Mouse (Mus musculus) heart, adult 2 months (tissue): ENCODE measurements at regions not wholly inside any gene's neighbourhood (a gene's known extent, or its start where the extent isn't known, plus 50 kb on each side); places are given as distances from the start of the nearest gene placed in this dataset.

Source experiments
- DNase-seq, 2 experiments: peaks; one replicate each; pipeline ENCODE4 v3.0.0; 2021
- H3K27ac ChIP-seq: fragments of 200-600 bp; 2 replicates; pipeline ENCODE4 v1.8.1; 2022
- H3K27me3 ChIP-seq: fragments of 200-500 bp; 2 replicates; pipeline ENCODE4 v1.6.1; 2012; ENCODE audit warnings: mild to moderate bottlenecking, low read length, inconsistent platforms, mixed read lengths; ENCODE audit not compliant: control insufficient read depth, insufficient read depth
- H3K36me3 ChIP-seq: fragments of 200-500 bp; 2 replicates; pipeline ENCODE4 v1.6.1; 2012; ENCODE audit warnings: low read length, inconsistent platforms; ENCODE audit not compliant: control insufficient read depth, insufficient read depth
- H3K4me1 ChIP-seq: fragments of 200-500 bp; 2 replicates; pipeline ENCODE4 v1.6.1; 2011; ENCODE audit warnings: low read length; ENCODE audit not compliant: control insufficient read depth, insufficient read depth
- H3K4me3 ChIP-seq: fragments of 200-600 bp; 2 replicates; pipeline ENCODE4 v1.8.1; 2022
- H3K79me2 ChIP-seq: fragments of 200-500 bp; replicated peaks from 2 replicates; pipeline ENCODE4 v1.6.1; 2012; ENCODE audit warnings: mild to moderate bottlenecking, inconsistent platforms, low read length, moderate library complexity, mixed read lengths; ENCODE audit not compliant: control insufficient read depth, insufficient read depth
- H3K9ac ChIP-seq: fragments of 200-500 bp; 2 replicates; pipeline ENCODE4 v1.6.1; 2012; ENCODE audit warnings: low read depth, mild to moderate bottlenecking, control low read depth, inconsistent platforms, low read length, mixed read lengths
- CTCF ChIP-seq: fragments of 200-600 bp; IDR thresholded peaks from 2 replicates; pipeline ENCODE4 v1.8.1; 2022; ENCODE audit warnings: antibody characterized with exemption, mild to moderate bottlenecking, moderate library complexity
- EP300 ChIP-seq: fragments of 200-500 bp; IDR thresholded peaks from 2 replicates; pipeline ENCODE4 v1.6.1; 2011; ENCODE audit warnings: low read depth, low read length, control low read depth; ENCODE audit not compliant: insufficient read depth
- POLR2A ChIP-seq: fragments of 200-500 bp; IDR thresholded peaks from 2 replicates; pipeline ENCODE4 v1.6.1; 2011; ENCODE audit warnings: mild to moderate bottlenecking, low read depth, low read length, control low read depth; ENCODE audit not compliant: insufficient read depth
- WGBS: fragments of 180-500 bp; shearing (Covaris S2); methylation state at CpG from one replicate; pipeline ENCODE4 v1.1.7; 2018; 5-methylcytosine and 5-hydroxymethylcytosine counted together
- intact Hi-C: fragments of 180-260 bp; cut with DNase I; formaldehyde crosslinking; loops from one replicate; pipeline ENCODE4 v1.15.1; 2025

GRCm38 (mm10) chr1:76019071-76019470 is 473.0 kb downstream of the Slc4a3 start:
- Histone ChIP-seq H3K79me2 (no peaks in the 10 kb centered on the region), H3K4me3 (no peak overlapping the region), H3K9ac (no peak overlapping the region), H3K4me1 (peaks cover 4% of the 10 kb centered on the region; the same call in 1 of the 2 replicates), H3K36me3 (peaks cover 2% of the 10 kb centered on the region; the same call in 1 of the 2 replicates), H3K27me3 (no peaks in the 10 kb centered on the region), H3K27ac (no peak overlapping the region)
- DNase-seq = no peak
- intact Hi-C loops = no loop called here
- 79% methylated on average over 11 of the region's 11 CpGs for WGBS
- no peak for TF ChIP-seq CTCF
- no peak for TF ChIP-seq POLR2A
- no peak for TF ChIP-seq EP300

- intact Hi-C loops = no loop called here
- 59% methylated on average over 3 of the region's 3 CpGs for WGBS
- no peak overlapping the region for H3K27ac ChIP-seq
- H3K27me3 ChIP-seq = no peaks in the 10 kb centered on the region
- no peaks in the 10 kb centered on the region for H3K79me2 ChIP-seq
- H3K4me3 ChIP-seq = no peak overlapping the region
- H3K36me3 ChIP-seq = peaks cover 2% of the 10 kb centered on the region; the same call in 1 of the 2 replicates
- peaks cover 4% of the 10 kb centered on the region for H3K4me1 ChIP-seq
- H3K9ac ChIP-seq = no peak overlapping the region
- DNase-seq = no peak
- TF ChIP-seq POLR2A (no peak), CTCF (no peak), EP300 (no peak)
Observed at GRCm38 (mm10) chr1:76024650-76025049, 478.6 kb downstream of the Slc4a3 start.

GRCm38 (mm10) chr1:76025389-76025788 is 479.3 kb downstream of the Slc4a3 start:
- no peak for DNase-seq
- TF ChIP-seq POLR2A (no peak), EP300 (no peak), CTCF (no peak)
- 45% methylated on average over 4 of the region's 4 CpGs for WGBS
- no peak overlapping the region for H3K4me3 ChIP-seq
- intact Hi-C loops = no loop called here
- H3K9ac ChIP-seq = no peak overlapping the region
- H3K27me3 ChIP-seq = no peaks in the 10 kb centered on the region
- H3K4me1 ChIP-seq = peaks cover 4% of the 10 kb centered on the region
- no peaks in the 10 kb centered on the region for H3K79me2 ChIP-seq
- H3K36me3 ChIP-seq = peaks cover 2% of the 10 kb centered on the region; the same call in 1 of the 2 replicates
- H3K27ac ChIP-seq = no peak overlapping the region; the same call in 1 of the 2 replicates

GRCm38 (mm10) chr1:76029059-76029458 is 483.0 kb downstream of the Slc4a3 start:
- TF ChIP-seq EP300 (no peak), CTCF (no peak), POLR2A (no peak)
- WGBS = 85% methylated on average over 1 of the region's 1 CpGs
- no peaks in the 10 kb centered on the region for H3K79me2 ChIP-seq
- H3K9ac ChIP-seq = no peak overlapping the region
- H3K36me3 ChIP-seq = peaks cover 6% of the 10 kb centered on the region
- H3K27ac ChIP-seq = no peak overlapping the region
- no peak for DNase-seq
- H3K4me1 ChIP-seq = peaks cover 4% of the 10 kb centered on the region
- intact Hi-C loops = no loop called here
- H3K4me3 ChIP-seq = no peak overlapping the region
- no peaks in the 10 kb centered on the region for H3K27me3 ChIP-seq

GRCm38 (mm10) chr1:76031171-76031922 is 485.3 kb downstream of the Slc4a3 start:
- TF ChIP-seq EP300 (no peak), POLR2A (no peak), CTCF (no peak)
- H3K9ac ChIP-seq = no peak overlapping the region
- H3K4me1 ChIP-seq = peaks cover 4% of the 10 kb centered on the region
- H3K27ac ChIP-seq = peak overlapping the region; percentile 74
- peaks cover 6% of the 10 kb centered on the region for H3K36me3 ChIP-seq
- WGBS = 42% methylated on average over 11 of the region's 11 CpGs
- H3K79me2 ChIP-seq = no peaks in the 10 kb centered on the region
- intact Hi-C loops = loop anchor here (10.0 kb wide), 1 partner anchor 1013 kb away; no protein-coding TSS in a partner anchor
- H3K4me3 ChIP-seq = no peak overlapping the region
- no peak for DNase-seq
- H3K27me3 ChIP-seq = no peaks in the 10 kb centered on the region

GRCm38 (mm10) chr1:76031923-76032285 is 485.8 kb downstream of the Slc4a3 start:
- no peak overlapping the region for H3K4me3 ChIP-seq
- H3K9ac ChIP-seq = no peak overlapping the region
- no peak for DNase-seq
- 65% methylated on average over 4 of the region's 4 CpGs for WGBS
- peak overlapping the region; percentile 74 for H3K27ac ChIP-seq
- TF ChIP-seq EP300 (no peak), POLR2A (no peak)
- intact Hi-C loops = loop anchor here (10.0 kb wide), 1 partner anchor 1013 kb away; no protein-coding TSS in a partner anchor
- no peaks in the 10 kb centered on the region for H3K27me3 ChIP-seq
- H3K36me3 ChIP-seq = peaks cover 6% of the 10 kb centered on the region
- H3K4me1 ChIP-seq = peaks cover 4% of the 10 kb centered on the region
- no peaks in the 10 kb centered on the region for H3K79me2 ChIP-seq
